Comparison of ENCODE assay signal across 8 mouse cellular contexts in genomic region chr2:125672568-125672956, GRCm38 (mm10). TPM values are rescaled to one million over a fixed set of nuclear protein-coding genes. Genes with fewer than 3 reads are reported as not detected.
DNase-seq lines count a peak whose midpoint lies in the region; ATAC-seq and TF ChIP-seq lines count a peak whose summit lies in the region.

No protein-coding gene starts in this region.

- peak overlapping the region; percentile 57 for H3K4me3 ChIP-seq in heart, adult 2 months
- H3K4me3 ChIP-seq in spleen, adult 2 months (ENCODE audit: extremely low read depth, insufficient read depth, insufficient read length), result peak overlapping the region; percentile 79
- H3K4me3 ChIP-seq in hindbrain, embryonic 14.5 days (replicated peaks; ENCODE audit: low read length), result peak overlapping the region; percentile 72
- peak overlapping the region; percentile 99 for H3K4me3 ChIP-seq in megakaryocyte, embryonic 14.5 days (replicated peaks)

- no peak for DNase-seq in heart, adult 2 months
- DNase-seq in heart, postnatal 14 days, result no peak
- DNase-seq in spleen, adult 2 months (ENCODE audit: low read depth in 1 of 2, low spot score in 2 of 2), result no peak
- DNase-seq in spleen, adult 12 weeks (ENCODE audit: low spot score), result no peak
- DNase-seq in hindbrain, embryonic 14.5 days (ENCODE audit: low spot score), result no peak
- no peak for DNase-seq in adrenal gland, postnatal 36 days
- no peak for DNase-seq in spleen, postnatal 36 days (ENCODE audit: low spot score in 2 of 2)

- H3K27ac ChIP-seq in heart, adult 2 months, result peak overlapping the region; percentile 57
- H3K27ac ChIP-seq in spleen, adult 2 months (ENCODE audit: insufficient read depth, low read length), result no peak overlapping the region
- peak overlapping the region; percentile 94 for H3K27ac ChIP-seq in hindbrain, embryonic 14.5 days

- TF ChIP-seq POLR2A in heart, adult 2 months (IDR thresholded peaks at IDR 0.05; ENCODE audit: insufficient read depth, low read depth, low read length), result no peak
- TF ChIP-seq POLR2A in spleen, adult 2 months (IDR thresholded peaks at IDR 0.05; ENCODE audit: low read depth, low read length), result no peak

- H3K9me3 ChIP-seq in hindbrain, embryonic 14.5 days (ENCODE audit: control insufficient read depth, low read length), result no peaks in the 10 kb centered on the region
- no peaks in the 10 kb centered on the region for H3K9me3 ChIP-seq in megakaryocyte, embryonic 14.5 days

- TF ChIP-seq CTCF in heart, adult 2 months (IDR thresholded peaks at IDR 0.05), result no peak
- TF ChIP-seq CTCF in spleen, adult 2 months (IDR thresholded peaks at IDR 0.05; ENCODE audit: extremely low read depth, insufficient read depth, insufficient read length, insufficient replicate concordance), result no peak

- H3K4me2 ChIP-seq in hindbrain, embryonic 14.5 days (replicated peaks), result peak overlapping the region; percentile 82

- no peaks in the 10 kb centered on the region for H3K27me3 ChIP-seq in heart, adult 2 months (ENCODE audit: control insufficient read depth, insufficient read depth, low read length)
- H3K27me3 ChIP-seq in spleen, adult 2 months (ENCODE audit: control insufficient read depth, insufficient read depth, low read length), result no peaks in the 10 kb centered on the region
- H3K27me3 ChIP-seq in hindbrain, embryonic 14.5 days (ENCODE audit: control insufficient read depth, insufficient read depth, low read length), result no peaks in the 10 kb centered on the region
- peaks cover 6% of the 10 kb centered on the region for H3K27me3 ChIP-seq in megakaryocyte, embryonic 14.5 days (replicated peaks)

- no peaks in the 10 kb centered on the region for H3K36me3 ChIP-seq in heart, adult 2 months (ENCODE audit: control insufficient read depth, insufficient read depth, low read length)
- H3K36me3 ChIP-seq in spleen, adult 2 months (ENCODE audit: control insufficient read depth, insufficient read depth, low read length), result no peaks in the 10 kb centered on the region; the same call in 1 of the 2 replicates
- H3K36me3 ChIP-seq in hindbrain, embryonic 14.5 days (replicated peaks; ENCODE audit: control insufficient read depth, insufficient read depth), result no peaks in the 10 kb centered on the region
- H3K36me3 ChIP-seq in megakaryocyte, embryonic 14.5 days (replicated peaks; ENCODE audit: low read length), result peaks cover 3% of the 10 kb centered on the region

- 24% methylated on average over 10 of the region's 20 CpGs for WGBS in heart, adult 2 months
- 40% methylated on average over 8 of the region's 20 CpGs for WGBS in spleen, adult 2 months
- WGBS in hindbrain, embryonic 14.5 days, result 26% methylated on average over 7 of the region's 20 CpGs

- ATAC-seq in hindbrain, embryonic 14.5 days (ENCODE audit: low FRiP score), result no peak

- no peak for TF ChIP-seq EP300 in heart, adult 2 months (IDR thresholded peaks at IDR 0.05; ENCODE audit: insufficient read depth, low read depth, low read length)

- no peaks in the 10 kb centered on the region for H3K79me2 ChIP-seq in heart, adult 2 months (replicated peaks; ENCODE audit: control insufficient read depth, insufficient read depth, low read length)

- peak overlapping the region; percentile 72 for H3K9ac ChIP-seq in heart, adult 2 months (ENCODE audit: low read depth, low read length)
- H3K9ac ChIP-seq in hindbrain, embryonic 14.5 days, result peak overlapping the region; percentile 80

- intact Hi-C loops in heart, adult 2 months (cut with DNase I), result no loop called here
- intact Hi-C loops in heart, postnatal 14 days (cut with DNase I), result no loop called here

- H3K4me1 ChIP-seq in heart, adult 2 months (ENCODE audit: control insufficient read depth, insufficient read depth, low read length), result peaks cover 3% of the 10 kb centered on the region
- no peaks in the 10 kb centered on the region for H3K4me1 ChIP-seq in spleen, adult 2 months (ENCODE audit: control insufficient read depth, insufficient read depth, insufficient read length)
- peaks cover 13% of the 10 kb centered on the region for H3K4me1 ChIP-seq in hindbrain, embryonic 14.5 days (replicated peaks; ENCODE audit: control insufficient read depth, insufficient read depth, low read length)
- H3K4me1 ChIP-seq in megakaryocyte, embryonic 14.5 days, result peaks cover 20% of the 10 kb centered on the region

RNA-seq across cellular contexts. Expression of gene Eid1, which starts 0.3 kb away (rescaled TPM):
- total RNA-seq in heart, adult 2 months (2021), result 10 to 100 TPM; 44.3 to 45.7 TPM
- polyA plus RNA-seq in heart, adult 2 months (2012; rRNA removed), result 12.6 and 16.0 TPM in 2 replicates
- total RNA-seq in heart, postnatal 14 days (2021), result 10 to 100 TPM; 57.6 to 59.5 TPM
- polyA plus RNA-seq in spleen, adult 2 months (2012; rRNA removed), result 12.7 and 15.3 TPM in 2 replicates
- 552 and 600 TPM in 2 replicates for polyA plus RNA-seq in hindbrain, embryonic 14.5 days (2014; fragmentation: Nextera tagmentation; extraction: Ambion mirVana)
- polyA plus RNA-seq in megakaryocyte, embryonic 14.5 days (2012; ENCODE audit: insufficient read depth, low replicate concordance), result 4.4 and 37.5 TPM in 2 replicates
- 100 to 1,000 TPM; 118 to 132 TPM for total RNA-seq in adrenal gland, postnatal 36 days (2021)

RNA-seq across cellular contexts. Expression of gene Cep152, which starts 47.6 kb away (rescaled TPM):
- 1 to 10 TPM; 1.4 TPM for total RNA-seq in heart, adult 2 months (2021)
- 0.51 and 1.2 TPM in 2 replicates for polyA plus RNA-seq in heart, adult 2 months (2012; rRNA removed)
- total RNA-seq in heart, postnatal 14 days (2021), result 1 to 10 TPM; 2.1 TPM
- polyA plus RNA-seq in spleen, adult 2 months (2012; rRNA removed), result 1.8 and 2.0 TPM in 2 replicates
- 2.8 and 3.2 TPM in 2 replicates for polyA plus RNA-seq in hindbrain, embryonic 14.5 days (2014; fragmentation: Nextera tagmentation; extraction: Ambion mirVana)
- polyA plus RNA-seq in megakaryocyte, embryonic 14.5 days (2012; ENCODE audit: insufficient read depth, low replicate concordance), result 0.47 and 0.58 TPM in 2 replicates
- total RNA-seq in adrenal gland, postnatal 36 days (2021), result 1 to 10 TPM; 2.6 to 2.7 TPM

RNA-seq across cellular contexts. Expression of gene Shc4, which starts 51.4 kb away (rescaled TPM):
- total RNA-seq in heart, adult 2 months (2021), result under 1 TPM; 0.44 to 0.77 TPM
- 0.31 and 0.38 TPM in 2 replicates for polyA plus RNA-seq in heart, adult 2 months (2012; rRNA removed)
- under 1 TPM; 0.34 to 0.72 TPM for total RNA-seq in heart, postnatal 14 days (2021)
- 0.12 and 0.23 TPM in 2 replicates for polyA plus RNA-seq in spleen, adult 2 months (2012; rRNA removed)
- polyA plus RNA-seq in hindbrain, embryonic 14.5 days (2014; fragmentation: Nextera tagmentation; extraction: Ambion mirVana), result 3.3 and 3.8 TPM in 2 replicates
- 0.17 TPM in 1 of 2 replicates, not detected in the other for polyA plus RNA-seq in megakaryocyte, embryonic 14.5 days (2012; ENCODE audit: insufficient read depth, low replicate concordance)
- 1 to 10 TPM; 3.2 to 3.4 TPM for total RNA-seq in adrenal gland, postnatal 36 days (2021)

Comparison
In these comparisons a context has a peak if more than half of its experiments do, and no peak if none do; other contexts are left out.
1. RNA of gene Eid1, which starts 0.3 kb away (polyA plus RNA-seq): 552 to 600 TPM in hindbrain, embryonic 14.5 days; 4.4 to 37.5 TPM in megakaryocyte, embryonic 14.5 days, 12.7 to 15.3 TPM in spleen, adult 2 months and 12.6 to 16.0 TPM in heart, adult 2 months; every median in the first group is over 10 times any median in the second.
2. Peak in every context shown above with its lines, with median percentiles within 50 percentile points of each other: H3K4me3 ChIP-seq.